Mouse (Mus musculus) neural tube, embryonic 15.5 days (tissue): ENCODE measurements around the gene C4b. TPM values are rescaled to one million over a fixed set of nuclear protein-coding genes. Genes with fewer than 3 reads are reported as not detected.

Experiments used
- ATAC-seq: fragments of 200-750 bp; cut with Nextera tagmentation; 2 replicates; pipeline ENCODE4 v1.8.0; 2017; ENCODE audit warnings: mild to moderate bottlenecking, moderate TSS enrichment, moderate library complexity; ENCODE audit not compliant: low FRiP score
- H3K27ac ChIP-seq: fragments of 300-500 bp; sonication (generic); replicated peaks from 2 replicates; pipeline ENCODE4 v1.5.1; 2015; ENCODE audit warnings: mild to moderate bottlenecking, inconsistent platforms
- H3K27me3 ChIP-seq: fragments of 300-500 bp; sonication (generic); replicated peaks from 2 replicates; pipeline ENCODE4 v1.6.1; 2015; ENCODE audit warnings: inconsistent platforms
- H3K36me3 ChIP-seq: fragments of 300-500 bp; sonication (generic); 2 replicates; pipeline ENCODE4 v1.6.1; 2015; ENCODE audit warnings: inconsistent platforms
- H3K4me1 ChIP-seq: fragments of 300-500 bp; sonication (generic); 2 replicates; pipeline ENCODE4 v1.6.1; 2015; ENCODE audit warnings: inconsistent platforms
- H3K4me2 ChIP-seq: fragments of 300-500 bp; sonication (generic); 2 replicates; pipeline ENCODE4 v1.6.1; 2015; ENCODE audit warnings: inconsistent platforms, mild to moderate bottlenecking, moderate library complexity
- H3K4me3 ChIP-seq: fragments of 300-500 bp; sonication (generic); replicated peaks from 2 replicates; pipeline ENCODE4 v1.5.1; 2015; ENCODE audit warnings: mild to moderate bottlenecking, inconsistent platforms
- H3K9ac ChIP-seq: fragments of 300-500 bp; sonication (generic); replicated peaks from 2 replicates; pipeline ENCODE4 v1.6.1; 2015; ENCODE audit warnings: mild to moderate bottlenecking, inconsistent platforms
- H3K9me3 ChIP-seq: fragments of 300-500 bp; sonication (generic); replicated peaks from 2 replicates; pipeline ENCODE4 v1.6.1; 2016; ENCODE audit warnings: inconsistent platforms
- WGBS: fragments of 180-500 bp; shearing (Covaris S2); methylation state at CpG from one replicate; pipeline ENCODE4 v1.1.7; 2015; ENCODE audit warnings: mixed read lengths; 5-methylcytosine and 5-hydroxymethylcytosine counted together
- polyA plus RNA-seq: library from polyadenylated mRNA; unstranded; fragments of >200 nt; fragmentation: Nextera tagmentation; extraction: Ambion mirVana; gene quantifications from 2 replicates; pipeline ENCODE4 v1.2.1, GENCODE M21; 2015

The C4b gene
- polyA plus RNA-seq, 1 experiment from 2014 or later, result 0.27 TPM

- Histone ChIP-seq H3K4me3 (no peak overlapping the region), H3K4me2 (no peak overlapping the region), H3K27ac (peak overlapping the region; percentile 41), H3K9me3 (no peaks in the 10 kb centered on the region), H3K4me1 (peaks cover 16% of the 10 kb centered on the region), H3K9ac (no peak overlapping the region), H3K36me3 (no peaks in the 10 kb centered on the region), H3K27me3 (no peaks in the 10 kb centered on the region; the same call in 1 of the 2 replicates)
- peak; percentile 59; the same call in 1 of the 2 replicates for ATAC-seq
- WGBS, result 41% methylated on average over 14 of the region's 14 CpGs
Observed at GRCm38 (mm10) chr17:34699575-34700408, 43.9 kb downstream of the C4b start.

- ATAC-seq, result no peak
- Histone ChIP-seq H3K36me3 (no peaks in the 10 kb centered on the region), H3K4me1 (no peaks in the 10 kb centered on the region), H3K9me3 (no peaks in the 10 kb centered on the region), H3K27ac (no peak overlapping the region), H3K9ac (no peak overlapping the region), H3K4me2 (no peak overlapping the region), H3K27me3 (no peaks in the 10 kb centered on the region), H3K4me3 (no peak overlapping the region)
- 78% methylated on average over 7 of the region's 7 CpGs for WGBS
Observed at GRCm38 (mm10) chr17:34692906-34693305, 50.8 kb downstream of the C4b start.

GRCm38 (mm10) chr17:34690458-34690857 lies 53.2 kb downstream of the C4b start:
- WGBS, result 66% methylated on average over 4 of the region's 4 CpGs
- H3K4me3 ChIP-seq, result no peak overlapping the region
- 0 out of 2 replicates have a peak, but pooled peaks cover 2% of the 10 kb centered on the region for H3K4me1 ChIP-seq
- no peak overlapping the region for H3K9ac ChIP-seq
- ATAC-seq, result no peak
- H3K36me3 ChIP-seq, result no peaks in the 10 kb centered on the region
- H3K27me3 ChIP-seq, result no peaks in the 10 kb centered on the region
- H3K4me2 ChIP-seq, result no peak overlapping the region
- no peak overlapping the region for H3K27ac ChIP-seq
- no peaks in the 10 kb centered on the region for H3K9me3 ChIP-seq

GRCm38 (mm10) chr17:34688889-34689288 lies 54.8 kb downstream of the C4b start:
- ATAC-seq, result no peak
- H3K4me1 ChIP-seq, result peaks cover 10% of the 10 kb centered on the region; the same call in 1 of the 2 replicates
- WGBS, result 92% methylated on average over 7 of the region's 7 CpGs
- no peak overlapping the region for H3K9ac ChIP-seq
- H3K36me3 ChIP-seq, result no peaks in the 10 kb centered on the region
- H3K4me3 ChIP-seq, result no peak overlapping the region
- H3K4me2 ChIP-seq, result no peak overlapping the region
- no peaks in the 10 kb centered on the region for H3K9me3 ChIP-seq
- H3K27ac ChIP-seq, result no peak overlapping the region
- H3K27me3 ChIP-seq, result no peaks in the 10 kb centered on the region

- WGBS, result 80% methylated on average over 28 of the region's 28 CpGs
- peaks cover 10% of the 10 kb centered on the region; the same call in 1 of the 2 replicates for H3K4me1 ChIP-seq
Observed at GRCm38 (mm10) chr17:34685120-34686110, 58.3 kb downstream of the C4b start.

GRCm38 (mm10) chr17:34684253-34684893 lies 59.3 kb downstream of the C4b start:
- no peak for ATAC-seq
- Histone ChIP-seq H3K27me3 (0 out of 2 replicates have a peak, but pooled peaks cover 5% of the 10 kb centered on the region), H3K9me3 (no peaks in the 10 kb centered on the region), H3K4me2 (no peak overlapping the region), H3K27ac (0 out of 2 replicates have a peak overlapping the region, but pooled peaks have one; percentile 8), H3K4me1 (peaks cover 10% of the 10 kb centered on the region; the same call in 1 of the 2 replicates), H3K36me3 (no peaks in the 10 kb centered on the region), H3K9ac (no peak overlapping the region), H3K4me3 (no peak overlapping the region)
- 64% methylated on average over 9 of the region's 9 CpGs for WGBS

More at GRCm38 (mm10) chr17:34685120-34686110, 58.3 kb downstream of the C4b start:
- Histone ChIP-seq H3K27me3 (0 out of 2 replicates have a peak, but pooled peaks cover under 1% of the 10 kb centered on the region), H3K4me3 (no peak overlapping the region), H3K4me2 (no peak overlapping the region), H3K27ac (0 out of 2 replicates have a peak overlapping the region, but pooled peaks have one; percentile 8), H3K36me3 (no peaks in the 10 kb centered on the region), H3K9me3 (no peaks in the 10 kb centered on the region), H3K9ac (no peak overlapping the region)
- ATAC-seq, result peak; percentile 41; the same call in 1 of the 2 replicates

GRCm38 (mm10) chr17:34683686-34684220 lies 59.9 kb downstream of the C4b start:
- no peak overlapping the region for H3K9ac ChIP-seq
- no peak overlapping the region for H3K4me3 ChIP-seq
- no peaks in the 10 kb centered on the region for H3K36me3 ChIP-seq
- H3K27ac ChIP-seq, result no peak overlapping the region
- no peak for ATAC-seq
- peaks cover 9% of the 10 kb centered on the region; the same call in 1 of the 2 replicates for H3K27me3 ChIP-seq
- no peaks in the 10 kb centered on the region for H3K9me3 ChIP-seq
- H3K4me2 ChIP-seq, result no peak overlapping the region
- WGBS, result 70% methylated on average over 10 of the region's 10 CpGs
- peaks cover 10% of the 10 kb centered on the region; the same call in 1 of the 2 replicates for H3K4me1 ChIP-seq

GRCm38 (mm10) chr17:34683179-34683578 lies 60.5 kb downstream of the C4b start:
- H3K4me2 ChIP-seq, result no peak overlapping the region
- no peak overlapping the region for H3K27ac ChIP-seq
- peaks cover 10% of the 10 kb centered on the region; the same call in 1 of the 2 replicates for H3K4me1 ChIP-seq
- H3K9ac ChIP-seq, result no peak overlapping the region
- WGBS, result 82% methylated on average over 8 of the region's 8 CpGs
- no peaks in the 10 kb centered on the region for H3K9me3 ChIP-seq
- no peak for ATAC-seq
- no peak overlapping the region for H3K4me3 ChIP-seq
- peaks cover 12% of the 10 kb centered on the region; the same call in 1 of the 2 replicates for H3K27me3 ChIP-seq
- H3K36me3 ChIP-seq, result no peaks in the 10 kb centered on the region

- Histone ChIP-seq H3K4me2 (no peak overlapping the region), H3K9me3 (no peaks in the 10 kb centered on the region), H3K27me3 (peaks cover 12% of the 10 kb centered on the region; the same call in 1 of the 2 replicates), H3K36me3 (no peaks in the 10 kb centered on the region), H3K4me3 (no peak overlapping the region), H3K9ac (no peak overlapping the region), H3K27ac (no peak overlapping the region), H3K4me1 (peaks cover 10% of the 10 kb centered on the region; the same call in 1 of the 2 replicates)
- 78% methylated on average over 11 of the region's 11 CpGs for WGBS
- ATAC-seq, result no peak
Observed at GRCm38 (mm10) chr17:34681881-34682536, 61.7 kb downstream of the C4b start.

- Histone ChIP-seq H3K27me3 (peaks cover 20% of the 10 kb centered on the region; the same call in 1 of the 2 replicates), H3K4me2 (no peak overlapping the region), H3K27ac (no peak overlapping the region), H3K4me3 (no peak overlapping the region), H3K9ac (no peak overlapping the region), H3K4me1 (peaks cover 10% of the 10 kb centered on the region; the same call in 1 of the 2 replicates), H3K9me3 (no peaks in the 10 kb centered on the region), H3K36me3 (no peaks in the 10 kb centered on the region)
- WGBS, result 82% methylated on average over 17 of the region's 17 CpGs
- ATAC-seq, result no peak
Observed at GRCm38 (mm10) chr17:34681132-34681571, 62.5 kb downstream of the C4b start.
